Mouse (Mus musculus) spleen, adult 2 months (tissue): ENCODE measurements around the gene Arhgap8.

Source experiments
- CTCF ChIP-seq: fragments of 200-500 bp; IDR thresholded peaks from 2 replicates; pipeline ENCODE4 v1.5.1; 2011; ENCODE audit warnings: mild to moderate bottlenecking, inconsistent platforms; ENCODE audit not compliant: insufficient read depth, insufficient read length, insufficient replicate concordance; ENCODE audit errors: extremely low read depth
- POLR2A ChIP-seq: fragments of 200-500 bp; IDR thresholded peaks from 2 replicates; pipeline ENCODE4 v1.6.1; 2011; ENCODE audit warnings: low read depth, low read length, inconsistent platforms

- peak; percentile 58; the same call in 1 of the 2 replicates for TF ChIP-seq CTCF
- no peak for TF ChIP-seq POLR2A
Measured at GRCm38 (mm10) chr15:84671401-84672307, 48.2 kb upstream of the Arhgap8 start.
